Mouse (Mus musculus) hindbrain, embryonic 15.5 days (tissue): ENCODE data around the gene Ghrhr. TPM values are rescaled to one million over a fixed set of nuclear protein-coding genes. Genes with fewer than 3 reads are reported as not detected.

Experiments used
- ATAC-seq: fragments of 200-750 bp; cut with Nextera tagmentation; 2 replicates; pipeline ENCODE4 v1.8.0; 2017; ENCODE audit warnings: low read depth, moderate number of reproducible peaks, moderate TSS enrichment; ENCODE audit not compliant: low FRiP score
- H3K27ac ChIP-seq: fragments of 300-500 bp; sonication (generic); replicated peaks from 2 replicates; pipeline ENCODE4 v1.5.1; 2015; ENCODE audit warnings: mild to moderate bottlenecking, inconsistent platforms
- H3K27me3 ChIP-seq: fragments of 300-500 bp; sonication (generic); 2 replicates; pipeline ENCODE4 v1.6.1; 2015; ENCODE audit warnings: control low read depth, inconsistent platforms
- H3K36me3 ChIP-seq: fragments of 300-500 bp; sonication (generic); 2 replicates; pipeline ENCODE4 v1.6.1; 2015; ENCODE audit warnings: control low read depth, inconsistent platforms
- H3K4me1 ChIP-seq: fragments of 300-500 bp; sonication (generic); replicated peaks from 2 replicates; pipeline ENCODE4 v1.6.1; 2015; ENCODE audit warnings: control low read depth, inconsistent platforms
- H3K4me2 ChIP-seq: fragments of 300-500 bp; sonication (generic); 2 replicates; pipeline ENCODE4 v1.6.1; 2015; ENCODE audit warnings: moderate library complexity, mild to moderate bottlenecking, inconsistent platforms
- H3K4me3 ChIP-seq: fragments of 300-500 bp; sonication (generic); 2 replicates; pipeline ENCODE4 v1.5.1; 2015; ENCODE audit warnings: mild to moderate bottlenecking, inconsistent platforms
- H3K9ac ChIP-seq: fragments of 300-500 bp; sonication (generic); 2 replicates; pipeline ENCODE4 v1.6.1; 2015; ENCODE audit warnings: inconsistent platforms
- H3K9me3 ChIP-seq: fragments of 300-500 bp; sonication (generic); 2 replicates; pipeline ENCODE4 v1.6.1; 2016; ENCODE audit warnings: control low read depth, inconsistent platforms
- WGBS: fragments of 180-500 bp; shearing (Covaris S2); methylation state at CpG from one replicate; pipeline ENCODE4 v1.1.7; 2015; 5-methylcytosine and 5-hydroxymethylcytosine counted together
- polyA plus RNA-seq: library from polyadenylated mRNA; unstranded; fragments of >200 nt; fragmentation: Nextera tagmentation; extraction: Ambion mirVana; gene quantifications from 2 replicates; pipeline ENCODE4 v1.2.1, GENCODE M21; 2015

Ghrhr gene
- polyA plus RNA-seq, 1 experiment from 2014 or later, result not detected

GRCm38 (mm10) chr6:55355575-55355974 is 20.5 kb upstream of the Ghrhr start:
- H3K4me1 ChIP-seq, result 0 out of 2 replicates have a peak, but pooled peaks cover 4% of the 10 kb centered on the region
- no peaks in the 10 kb centered on the region for H3K9me3 ChIP-seq
- no peaks in the 10 kb centered on the region for H3K36me3 ChIP-seq
- H3K27ac ChIP-seq, result no peak overlapping the region
- no peak for ATAC-seq
- no peak overlapping the region for H3K9ac ChIP-seq
- H3K4me2 ChIP-seq, result no peak overlapping the region
- H3K27me3 ChIP-seq, result no peaks in the 10 kb centered on the region
- H3K4me3 ChIP-seq, result no peak overlapping the region
- 88% methylated on average over 7 of the region's 7 CpGs for WGBS

GRCm38 (mm10) chr6:55356017-55356703 is 19.9 kb upstream of the Ghrhr start:
- no peak for ATAC-seq
- H3K4me3 ChIP-seq, result no peak overlapping the region
- H3K27ac ChIP-seq, result no peak overlapping the region
- H3K27me3 ChIP-seq, result no peaks in the 10 kb centered on the region
- H3K9ac ChIP-seq, result no peak overlapping the region
- H3K4me1 ChIP-seq, result 0 out of 2 replicates have a peak, but pooled peaks cover 4% of the 10 kb centered on the region
- H3K4me2 ChIP-seq, result no peak overlapping the region
- WGBS, result 65% methylated on average over 5 of the region's 5 CpGs
- no peaks in the 10 kb centered on the region for H3K9me3 ChIP-seq
- H3K36me3 ChIP-seq, result no peaks in the 10 kb centered on the region

GRCm38 (mm10) chr6:55356976-55357635 is 19.0 kb upstream of the Ghrhr start:
- no peaks in the 10 kb centered on the region for H3K27me3 ChIP-seq
- H3K36me3 ChIP-seq, result no peaks in the 10 kb centered on the region
- no peak overlapping the region for H3K27ac ChIP-seq
- H3K9me3 ChIP-seq, result no peaks in the 10 kb centered on the region
- 51% methylated on average over 5 of the region's 5 CpGs for WGBS
- H3K9ac ChIP-seq, result no peak overlapping the region
- ATAC-seq, result no peak
- H3K4me2 ChIP-seq, result no peak overlapping the region
- no peak overlapping the region for H3K4me3 ChIP-seq
- H3K4me1 ChIP-seq, result 0 out of 2 replicates have a peak, but pooled peaks cover 4% of the 10 kb centered on the region

- ATAC-seq, result no peak
- 0 out of 2 replicates have a peak, but pooled peaks cover 4% of the 10 kb centered on the region for H3K4me1 ChIP-seq
Observed at GRCm38 (mm10) chr6:55357636-55358031, 18.5 kb upstream of the Ghrhr start.

GRCm38 (mm10) chr6:55358731-55359143 is 17.4 kb upstream of the Ghrhr start:
- Histone ChIP-seq H3K27me3 (no peaks in the 10 kb centered on the region), H3K27ac (no peak overlapping the region), H3K4me1 (0 out of 2 replicates have a peak, but pooled peaks cover 4% of the 10 kb centered on the region), H3K4me2 (no peak overlapping the region), H3K9me3 (no peaks in the 10 kb centered on the region), H3K36me3 (no peaks in the 10 kb centered on the region), H3K9ac (no peak overlapping the region), H3K4me3 (no peak overlapping the region)
- 28% methylated on average over 2 of the region's 2 CpGs for WGBS
- ATAC-seq, result no peak

More at GRCm38 (mm10) chr6:55357636-55358031, 18.5 kb upstream of the Ghrhr start:
- Histone ChIP-seq H3K27ac (no peak overlapping the region), H3K9me3 (no peaks in the 10 kb centered on the region), H3K4me2 (no peak overlapping the region), H3K9ac (no peak overlapping the region), H3K27me3 (no peaks in the 10 kb centered on the region), H3K36me3 (no peaks in the 10 kb centered on the region), H3K4me3 (no peak overlapping the region)
- 36% methylated on average over 6 of the region's 6 CpGs for WGBS

GRCm38 (mm10) chr6:55362663-55363062 is 13.4 kb upstream of the Ghrhr start:
- no peak for ATAC-seq
- H3K4me2 ChIP-seq, result no peak overlapping the region
- H3K9ac ChIP-seq, result no peak overlapping the region
- 0 out of 2 replicates have a peak, but pooled peaks cover under 1% of the 10 kb centered on the region for H3K4me1 ChIP-seq
- no peaks in the 10 kb centered on the region for H3K36me3 ChIP-seq
- H3K9me3 ChIP-seq, result no peaks in the 10 kb centered on the region
- no peaks in the 10 kb centered on the region for H3K27me3 ChIP-seq
- 83% methylated on average over 1 of the region's 1 CpGs for WGBS
- H3K4me3 ChIP-seq, result no peak overlapping the region
- no peak overlapping the region for H3K27ac ChIP-seq

- H3K36me3 ChIP-seq, result no peaks in the 10 kb centered on the region
- no peaks in the 10 kb centered on the region for H3K9me3 ChIP-seq
- H3K27me3 ChIP-seq, result no peaks in the 10 kb centered on the region
- no peak overlapping the region for H3K4me3 ChIP-seq
- H3K9ac ChIP-seq, result no peak overlapping the region
- no peaks in the 10 kb centered on the region for H3K4me1 ChIP-seq
- no peak overlapping the region for H3K27ac ChIP-seq
- no peak for ATAC-seq
- H3K4me2 ChIP-seq, result no peak overlapping the region
Observed at GRCm38 (mm10) chr6:55367126-55367525, 9.0 kb upstream of the Ghrhr start.

- no peak overlapping the region for H3K9ac ChIP-seq
- H3K4me2 ChIP-seq, result no peak overlapping the region
- H3K36me3 ChIP-seq, result no peaks in the 10 kb centered on the region
- no peak overlapping the region for H3K4me3 ChIP-seq
- no peak for ATAC-seq
- WGBS, result 92% methylated on average over 6 of the region's 6 CpGs
- H3K27me3 ChIP-seq, result no peaks in the 10 kb centered on the region
- H3K9me3 ChIP-seq, result no peaks in the 10 kb centered on the region
- H3K27ac ChIP-seq, result no peak overlapping the region
- H3K4me1 ChIP-seq, result no peaks in the 10 kb centered on the region
Observed at GRCm38 (mm10) chr6:55370831-55371230, 5.3 kb upstream of the Ghrhr start.

GRCm38 (mm10) chr6:55376511-55376910 is 416 bp downstream of the Ghrhr start:
- no peaks in the 10 kb centered on the region for H3K4me1 ChIP-seq
- 78% methylated on average over 5 of the region's 5 CpGs for WGBS
- H3K27ac ChIP-seq, result no peak overlapping the region
- no peak overlapping the region for H3K9ac ChIP-seq
- H3K27me3 ChIP-seq, result no peaks in the 10 kb centered on the region
- no peak overlapping the region for H3K4me3 ChIP-seq
- ATAC-seq, result no peak
- H3K4me2 ChIP-seq, result no peak overlapping the region
- no peaks in the 10 kb centered on the region for H3K36me3 ChIP-seq
- H3K9me3 ChIP-seq, result no peaks in the 10 kb centered on the region

GRCm38 (mm10) chr6:55377461-55377860 is 1.4 kb downstream of the Ghrhr start:
- no peaks in the 10 kb centered on the region for H3K36me3 ChIP-seq
- no peaks in the 10 kb centered on the region for H3K4me1 ChIP-seq
- no peak overlapping the region for H3K9ac ChIP-seq
- no peak overlapping the region for H3K27ac ChIP-seq
- no peak overlapping the region for H3K4me2 ChIP-seq
- no peak for ATAC-seq
- no peaks in the 10 kb centered on the region for H3K27me3 ChIP-seq
- no peaks in the 10 kb centered on the region for H3K9me3 ChIP-seq
- no peak overlapping the region for H3K4me3 ChIP-seq
- 91% methylated on average over 4 of the region's 4 CpGs for WGBS

- no peak overlapping the region for H3K27ac ChIP-seq
- no peaks in the 10 kb centered on the region for H3K27me3 ChIP-seq
- no peak overlapping the region for H3K4me2 ChIP-seq
- no peak overlapping the region for H3K4me3 ChIP-seq
- peak; percentile 73 for ATAC-seq
- 37% methylated on average over 3 of the region's 3 CpGs for WGBS
- H3K9me3 ChIP-seq, result no peaks in the 10 kb centered on the region
- H3K9ac ChIP-seq, result no peak overlapping the region
- no peaks in the 10 kb centered on the region for H3K36me3 ChIP-seq
- H3K4me1 ChIP-seq, result no peaks in the 10 kb centered on the region
Observed at GRCm38 (mm10) chr6:55379641-55380335, 3.7 kb downstream of the Ghrhr start.

- H3K9ac ChIP-seq, result no peak overlapping the region
- H3K27ac ChIP-seq, result no peak overlapping the region
- no peaks in the 10 kb centered on the region for H3K36me3 ChIP-seq
- ATAC-seq, result no peak
- WGBS, result 88% methylated on average over 4 of the region's 4 CpGs
- no peaks in the 10 kb centered on the region for H3K4me1 ChIP-seq
- no peak overlapping the region for H3K4me3 ChIP-seq
- no peak overlapping the region for H3K4me2 ChIP-seq
- no peaks in the 10 kb centered on the region for H3K27me3 ChIP-seq
- no peaks in the 10 kb centered on the region for H3K9me3 ChIP-seq
Observed at GRCm38 (mm10) chr6:55381966-55382365, 5.9 kb downstream of the Ghrhr start.
